Comparison of ENCODE assay signal across 12 mouse cellular contexts in genomic region chr15:79818325-79818724, GRCm38 (mm10). TPM values are rescaled to one million over a fixed set of nuclear protein-coding genes. Genes with fewer than 3 reads are reported as not detected.
DNase-seq lines count a peak whose midpoint lies in the region; TF ChIP-seq lines count a peak whose summit lies in the region.
"Had no signal": no experiment of that assay in that cellular context is flagged by ENCODE, and none has a peak within 500 bp of the region (broad histone marks: within the 10 kb centered on the region; RNA-seq: fewer than 3 reads in every experiment).

No protein-coding gene starts in this region.

- intact Hi-C loops in left cerebral cortex, adult 2 months (cut with DNase I): no loop called here

- DNase-seq in cerebellum, adult 9-10 months: peak; percentile 39
- no peak for DNase-seq in cerebellum, postnatal 4 days (ENCODE audit: low spot score in 2 of 2)
- DNase-seq in left cerebral cortex, adult 2 months (ENCODE audit: extremely low spot score in 1 of 2, low spot score in 2 of 2): no peak
- DNase-seq in left cerebral cortex, adult 8-10 months (ENCODE audit: low spot score in 2 of 2): no peak
- DNase-seq in A20 (ENCODE audit: low read depth, low spot score) (peak; percentile 41), R1 (ENCODE audit: low read depth, low spot score) (peak; percentile 79)
- no peak for DNase-seq in right cerebral cortex, postnatal 4 days
- DNase-seq in adrenal gland, postnatal 36 days: no peak
- DNase-seq: embryo, embryonic 11 days; right cerebral cortex, adult 18-20 months had no signal

- H3K4me3 ChIP-seq in left cerebral cortex, adult 2 months: no peak overlapping the region

- no peak overlapping the region for H3K27ac ChIP-seq in left cerebral cortex, adult 2 months
- H3K27ac ChIP-seq: macrophage had no signal

- TF ChIP-seq CTCF in left cerebral cortex, adult 2 months (IDR thresholded peaks at IDR 0.05): peak; percentile 32

RNA-seq across cellular contexts. Expression of gene Nptxr, which starts 13.8 kb away (rescaled TPM):
- total RNA-seq in left cerebral cortex, adult 2 months (2021): 100 to 1,000 TPM; 800 to 813 TPM
- total RNA-seq in left cerebral cortex, adult 8-10 months (2022): 100 to 1,000 TPM; 506 to 553 (median 527) TPM
- 1 to 10 TPM; 6.0 to 6.7 TPM for total RNA-seq in adrenal gland, postnatal 36 days (2021)

RNA-seq across cellular contexts. Expression of gene Npcd, which starts 15.7 kb away (rescaled TPM):
- total RNA-seq in left cerebral cortex, adult 2 months (2021): 10 to 100 TPM in 1 of 2 experiments, 1 to 10 TPM in 1; 9.7 to 19.7 TPM
- total RNA-seq in left cerebral cortex, adult 8-10 months (2022): 10 to 100 TPM; 14.8 to 25.9 (median 19.3) TPM
- 1 to 10 TPM; 1.1 to 2.2 TPM for total RNA-seq in adrenal gland, postnatal 36 days (2021)
- total RNA-seq: neutrophil, adult 5-6 weeks had no signal

RNA-seq across cellular contexts. Expression of gene Cbx6, which starts 16.2 kb away (rescaled TPM):
- total RNA-seq in left cerebral cortex, adult 2 months (2021): 100 to 1,000 TPM; 370 to 387 TPM
- total RNA-seq in left cerebral cortex, adult 8-10 months (2022): 100 to 1,000 TPM; 293 to 319 (median 310) TPM
- total RNA-seq in adrenal gland, postnatal 36 days (2021): 10 to 100 TPM; 55.8 to 57.4 TPM

RNA-seq across cellular contexts. Expression of gene Dnal4, which starts 40.7 kb away (rescaled TPM):
- total RNA-seq in left cerebral cortex, adult 2 months (2021): 10 to 100 TPM; 53.2 to 54.1 TPM
- 10 to 100 TPM; 49.3 to 56.8 (median 52.9) TPM for total RNA-seq in left cerebral cortex, adult 8-10 months (2022)
- 10 to 100 TPM; 19.5 to 22.9 TPM for total RNA-seq in adrenal gland, postnatal 36 days (2021)

Comparison
In these comparisons a context has a peak if more than half of its experiments do, and no peak if none do; other contexts are left out.
1. DNase-seq: peak in cerebellum, adult 9-10 months (single experiment), A20 (single experiment) and R1 (single experiment); none in cerebellum, postnatal 4 days (0 of 2), left cerebral cortex, adult 2 months (0 of 2), left cerebral cortex, adult 8-10 months (0 of 2), right cerebral cortex, postnatal 4 days (single experiment) and adrenal gland, postnatal 36 days (0 of 2).
2. RNA of gene Nptxr, which starts 13.8 kb away (total RNA-seq): 800 to 813 TPM in left cerebral cortex, adult 2 months and 506 to 553 TPM in left cerebral cortex, adult 8-10 months; 6.0 to 6.7 TPM in adrenal gland, postnatal 36 days; every median in the first group is over 10 times any median in the second.
3. RNA of gene Cbx6, which starts 16.2 kb away (total RNA-seq): 370 to 387 TPM in left cerebral cortex, adult 2 months and 293 to 319 TPM in left cerebral cortex, adult 8-10 months; 55.8 to 57.4 TPM in adrenal gland, postnatal 36 days; every median in the first group is over 4 times any median in the second.